Mouse (Mus musculus) macrophage (primary cell): Measurements from ENCODE around the gene Cdc14a. TPM values are rescaled to one million over a fixed set of nuclear protein-coding genes. Genes with fewer than 3 reads are reported as not detected.

Experiments used
- H3K27ac ChIP-seq: fragments of 350-480 bp; formaldehyde crosslinking; 2 replicates; pipeline ENCODE4 v1.9.0; 2021
- H3K36me3 ChIP-seq: fragments of 350-480 bp; formaldehyde crosslinking; 2 replicates; pipeline ENCODE4 v1.9.0; 2021; ENCODE audit errors: inconsistent target
- H3K4me3 ChIP-seq: fragments of 350-480 bp; formaldehyde crosslinking; 2 replicates; pipeline ENCODE4 v1.9.0; 2021; ENCODE audit errors: inconsistent target
- H3K79me2 ChIP-seq: fragments of 350-480 bp; formaldehyde crosslinking; 2 replicates; pipeline ENCODE4 v1.9.0; 2021; ENCODE audit errors: inconsistent target
- WGBS: methylation state at CpG from one replicate; pipeline ENCODE4 v1.1.7; 2026; ENCODE audit warnings: inconsistent platforms; ENCODE audit not compliant: missing documents; 5-methylcytosine and 5-hydroxymethylcytosine counted together
- polyA plus RNA-seq: library from polyadenylated mRNA; stranded (reverse); fragments of 250-400 nt; gene quantifications from 3 replicates; pipeline ENCODE4 v1.2.4, GENCODE M21; 2018; ENCODE audit warnings: inconsistent platforms

The Cdc14a gene
- polyA plus RNA-seq, 1 experiment from 2014 or later, result 2.0 TPM

DNA sequence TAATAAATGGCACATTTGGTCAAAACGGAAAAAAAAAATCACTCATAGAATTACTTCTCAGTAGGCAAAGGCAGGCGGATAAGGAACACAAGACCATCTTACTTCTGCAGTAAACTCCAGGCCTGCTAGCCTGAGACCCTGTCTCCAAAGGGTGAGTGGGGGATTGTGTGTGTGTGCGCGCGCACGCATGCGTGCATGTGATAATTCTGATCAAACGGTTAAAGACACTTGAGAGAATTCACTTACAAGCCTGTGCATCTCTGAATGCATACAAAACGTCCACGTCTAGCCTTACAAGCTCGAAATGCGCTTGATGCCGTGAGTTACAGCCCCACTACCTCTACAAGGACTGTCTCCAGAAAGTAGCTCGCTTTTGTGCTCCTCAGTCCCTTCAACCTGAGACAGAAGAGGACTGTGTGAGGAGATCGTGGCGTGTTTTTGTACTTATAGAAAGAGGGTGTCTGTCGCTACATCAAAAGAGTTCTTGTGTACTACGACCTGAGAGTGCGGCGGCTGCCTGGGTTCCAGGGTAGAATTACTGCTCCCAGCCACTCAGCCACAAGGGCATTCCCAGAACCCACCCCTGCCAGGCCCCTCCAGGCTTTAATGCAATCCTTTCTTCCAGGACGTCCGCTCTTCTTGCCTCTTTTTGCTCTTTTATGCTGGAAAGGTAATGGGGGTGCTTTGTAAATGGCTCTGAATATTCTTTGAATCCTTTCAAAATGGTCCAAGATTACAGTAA lies 24.3 kb downstream of the Cdc14a start:
- Histone ChIP-seq H3K27ac (no peak overlapping the region), H3K79me2 (no peaks in the 10 kb centered on the region), H3K4me3 (no peak overlapping the region), H3K36me3 (no peaks in the 10 kb centered on the region)
- 96% methylated on average over 22 of the region's 22 CpGs for WGBS

- Histone ChIP-seq H3K4me3 (no peak overlapping the region), H3K27ac (no peak overlapping the region), H3K79me2 (no peaks in the 10 kb centered on the region), H3K36me3 (no peaks in the 10 kb centered on the region)
- WGBS, result 13% methylated on average over 10 of the region's 10 CpGs
Observed at GRCm38 (mm10) chr3:116398543-116398942, 25.3 kb downstream of the Cdc14a start.

GRCm38 (mm10) chr3:116397976-116398375 lies 25.9 kb downstream of the Cdc14a start:
- H3K27ac ChIP-seq, result no peak overlapping the region
- H3K36me3 ChIP-seq, result no peaks in the 10 kb centered on the region
- WGBS, result 71% methylated on average over 7 of the region's 7 CpGs
- no peaks in the 10 kb centered on the region for H3K79me2 ChIP-seq
- H3K4me3 ChIP-seq, result no peak overlapping the region

- 90% methylated on average over 6 of the region's 6 CpGs for WGBS
- Histone ChIP-seq H3K27ac (no peak overlapping the region), H3K4me3 (no peak overlapping the region), H3K79me2 (no peaks in the 10 kb centered on the region), H3K36me3 (no peaks in the 10 kb centered on the region)
Observed at GRCm38 (mm10) chr3:116397341-116397740, 26.5 kb downstream of the Cdc14a start.

DNA sequence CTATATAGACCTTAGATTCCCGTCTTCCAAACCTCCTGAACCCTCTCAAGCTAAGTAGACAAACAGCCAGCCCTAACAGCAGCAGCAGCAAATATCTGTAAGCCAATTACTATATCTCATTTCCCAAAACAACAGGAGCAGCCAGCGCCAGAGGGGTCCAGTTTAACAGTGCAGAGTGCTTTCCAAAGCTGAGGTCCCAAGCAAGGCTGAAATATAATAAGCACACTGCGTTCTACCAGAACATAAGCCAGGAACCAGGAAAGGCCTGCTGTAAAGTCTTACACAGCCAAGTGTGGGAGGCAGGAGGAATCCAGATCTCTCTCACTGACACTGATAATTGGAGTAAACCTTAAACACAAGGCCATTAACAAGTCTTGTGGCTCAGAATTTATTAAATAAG lies 27.3 kb downstream of the Cdc14a start:
- Histone ChIP-seq H3K79me2 (no peaks in the 10 kb centered on the region), H3K4me3 (no peak overlapping the region), H3K27ac (no peak overlapping the region), H3K36me3 (no peaks in the 10 kb centered on the region)
- 97% methylated on average over 3 of the region's 3 CpGs for WGBS

GRCm38 (mm10) chr3:116394885-116395390 lies 28.9 kb downstream of the Cdc14a start:
- no peaks in the 10 kb centered on the region for H3K79me2 ChIP-seq
- WGBS, result 77% methylated on average over 5 of the region's 5 CpGs
- no peaks in the 10 kb centered on the region for H3K36me3 ChIP-seq
- H3K4me3 ChIP-seq, result no peak overlapping the region
- H3K27ac ChIP-seq, result no peak overlapping the region

DNA sequence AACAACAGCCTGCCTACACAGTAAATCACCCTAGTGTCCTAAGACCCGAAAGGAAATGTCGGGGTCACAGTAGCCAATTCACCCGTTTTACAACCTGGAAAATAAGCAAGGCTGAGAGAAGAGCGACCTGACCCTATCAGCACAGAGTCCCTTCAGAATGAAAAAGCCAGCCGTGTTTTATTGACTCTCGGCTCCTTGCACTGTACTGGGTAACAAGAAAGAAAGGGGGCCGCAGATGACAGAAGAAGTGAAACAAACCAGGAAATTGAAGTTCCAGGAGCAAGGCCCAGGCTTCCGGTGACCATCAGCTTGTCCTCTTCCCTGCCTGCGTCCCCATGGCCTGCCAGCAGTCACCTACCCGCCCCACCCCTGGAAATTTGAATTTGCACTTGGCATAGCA lies 32.4 kb downstream of the Cdc14a start:
- WGBS, result 88% methylated on average over 9 of the region's 10 CpGs
- H3K4me3 ChIP-seq, result no peak overlapping the region
- H3K36me3 ChIP-seq, result no peaks in the 10 kb centered on the region
- no peaks in the 10 kb centered on the region for H3K79me2 ChIP-seq
- no peak overlapping the region for H3K27ac ChIP-seq

DNA sequence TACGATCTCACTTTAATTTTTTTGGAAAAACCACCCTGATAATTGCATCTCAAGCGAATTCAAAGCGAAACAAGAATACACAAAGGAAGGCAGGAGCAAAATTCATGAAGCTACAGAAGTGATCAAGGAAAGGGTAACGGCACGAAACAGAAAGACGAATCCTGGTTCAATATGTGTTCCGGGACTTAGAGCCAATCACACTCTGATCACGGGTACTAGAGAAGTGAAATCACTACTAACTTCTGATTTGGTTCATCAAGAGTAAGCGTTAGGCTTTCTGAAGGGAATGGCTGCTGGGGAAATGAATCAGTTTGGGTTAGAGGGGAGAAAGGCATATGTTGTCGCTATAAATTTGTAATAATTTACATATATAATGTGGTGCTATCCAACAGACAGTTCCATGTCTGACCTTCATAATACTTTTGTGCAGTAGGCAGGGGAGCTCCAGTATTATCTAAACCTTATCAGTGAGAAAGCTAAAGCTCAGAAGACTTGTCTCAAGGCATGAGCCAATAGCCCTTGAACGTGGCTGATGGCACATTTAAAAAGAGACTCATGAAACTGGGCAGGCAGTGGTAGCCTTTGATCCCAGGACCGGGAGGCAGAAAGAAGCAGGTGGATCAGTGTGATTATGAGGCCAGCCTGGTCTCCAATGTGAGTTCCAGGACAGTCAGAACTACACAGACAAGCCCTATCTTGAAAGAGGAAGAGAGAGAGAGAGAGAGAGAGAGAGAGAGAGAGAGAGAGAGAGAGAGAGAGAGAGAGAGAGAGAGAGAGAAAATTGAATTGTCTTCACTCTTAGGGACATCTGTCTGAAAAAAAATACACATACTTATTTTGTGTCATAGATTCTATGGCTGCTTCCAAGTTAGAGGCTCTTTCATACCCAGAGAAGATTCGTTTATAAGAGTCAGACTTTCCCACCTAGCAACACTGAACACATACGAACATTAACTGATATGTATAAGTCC lies 34.0 kb downstream of the Cdc14a start:
- WGBS, result 88% methylated on average over 14 of the region's 14 CpGs
- H3K4me3 ChIP-seq, result no peak overlapping the region
- no peaks in the 10 kb centered on the region for H3K79me2 ChIP-seq
- no peaks in the 10 kb centered on the region for H3K36me3 ChIP-seq
- no peak overlapping the region for H3K27ac ChIP-seq

GRCm38 (mm10) chr3:116388808-116389207 lies 35.0 kb downstream of the Cdc14a start:
- H3K36me3 ChIP-seq, result no peaks in the 10 kb centered on the region
- WGBS, result 41% methylated on average over 11 of the region's 11 CpGs
- no peak overlapping the region for H3K4me3 ChIP-seq
- no peak overlapping the region for H3K27ac ChIP-seq
- no peaks in the 10 kb centered on the region for H3K79me2 ChIP-seq

GRCm38 (mm10) chr3:116386886-116387285 lies 36.9 kb downstream of the Cdc14a start:
- Histone ChIP-seq H3K79me2 (no peaks in the 10 kb centered on the region), H3K27ac (no peak overlapping the region), H3K36me3 (no peaks in the 10 kb centered on the region)

GRCm38 (mm10) chr3:116386342-116386741 lies 37.5 kb downstream of the Cdc14a start:
- Histone ChIP-seq H3K4me3 (no peak overlapping the region), H3K79me2 (no peaks in the 10 kb centered on the region), H3K36me3 (no peaks in the 10 kb centered on the region), H3K27ac (no peak overlapping the region)
- WGBS, result 86% methylated on average over 6 of the region's 6 CpGs

More at GRCm38 (mm10) chr3:116386886-116387285, 36.9 kb downstream of the Cdc14a start:
- H3K4me3 ChIP-seq, result no peak overlapping the region

- Histone ChIP-seq H3K27ac (no peak overlapping the region), H3K4me3 (no peak overlapping the region), H3K36me3 (no peaks in the 10 kb centered on the region), H3K79me2 (no peaks in the 10 kb centered on the region)
- 41% methylated on average over 7 of the region's 7 CpGs for WGBS
Observed at GRCm38 (mm10) chr3:116384319-116384718, 39.5 kb downstream of the Cdc14a start.

GRCm38 (mm10) chr3:116380319-116380718 lies 43.5 kb downstream of the Cdc14a start:
- no peak overlapping the region for H3K27ac ChIP-seq
- 89% methylated on average over 9 of the region's 9 CpGs for WGBS
- no peaks in the 10 kb centered on the region for H3K79me2 ChIP-seq
- no peaks in the 10 kb centered on the region for H3K36me3 ChIP-seq
- no peak overlapping the region for H3K4me3 ChIP-seq

GRCm38 (mm10) chr3:116375442-116375841 lies 48.4 kb downstream of the Cdc14a start:
- H3K4me3 ChIP-seq, result no peak overlapping the region
- H3K27ac ChIP-seq, result no peak overlapping the region
- H3K36me3 ChIP-seq, result no peaks in the 10 kb centered on the region
- no peaks in the 10 kb centered on the region for H3K79me2 ChIP-seq
- 93% methylated on average over 2 of the region's 2 CpGs for WGBS

- WGBS, result 94% methylated on average over 5 of the region's 5 CpGs
- no peaks in the 10 kb centered on the region for H3K36me3 ChIP-seq
- no peak overlapping the region for H3K4me3 ChIP-seq
- H3K27ac ChIP-seq, result no peak overlapping the region
- no peaks in the 10 kb centered on the region for H3K79me2 ChIP-seq
Observed at GRCm38 (mm10) chr3:116374486-116374885, 49.3 kb downstream of the Cdc14a start.
